Mouse (Mus musculus) stomach, postnatal 0 days (tissue): Measurements from ENCODE around the gene Hist1h3e. TPM values are rescaled to one million over a fixed set of nuclear protein-coding genes. Genes with fewer than 3 reads are reported as not detected.
A peak's percentile ranks its signal among the peaks of the same experiment; 100 is the strongest.
"Not testable (repeated sequence)": the region's sequence is repeated elsewhere in the genome, so short reads cannot be mapped to it uniquely, and the experiment has no call there.

ENCODE experiments used
- ATAC-seq: fragments of 200-750 bp; cut with Nextera tagmentation; 2 replicates; pipeline ENCODE4 v1.8.0; 2017; ENCODE audit not compliant: low FRiP score, low TSS enrichment
- DNase-seq: peaks from one replicate; pipeline ENCODE4 v3.0.0-alpha.2; 2016; ENCODE audit warnings: low spot score
- H3K27ac ChIP-seq: fragments of 300-500 bp; sonication (generic); replicated peaks from 2 replicates; pipeline ENCODE4 v1.5.1; 2014; ENCODE audit warnings: mild to moderate bottlenecking, control low read depth
- H3K27me3 ChIP-seq: fragments of 300-500 bp; sonication (generic); 2 replicates; pipeline ENCODE4 v1.6.1; 2014; ENCODE audit warnings: low read length; ENCODE audit not compliant: control insufficient read depth, insufficient read depth
- H3K36me3 ChIP-seq: fragments of 300-500 bp; sonication (generic); 2 replicates; pipeline ENCODE4 v1.6.1; 2014; ENCODE audit warnings: low read length, mixed read lengths; ENCODE audit not compliant: control insufficient read depth, insufficient read depth
- H3K4me1 ChIP-seq: fragments of 300-500 bp; sonication (generic); replicated peaks from 2 replicates; pipeline ENCODE4 v1.6.1; 2014; ENCODE audit warnings: antibody characterized with exemption; ENCODE audit not compliant: control insufficient read depth, insufficient read depth
- H3K4me2 ChIP-seq: fragments of 300-500 bp; sonication (generic); replicated peaks from 2 replicates; pipeline ENCODE4 v1.6.1; 2014; ENCODE audit warnings: low read depth, mild to moderate bottlenecking, control low read depth, moderate library complexity
- H3K4me3 ChIP-seq: fragments of 300-500 bp; sonication (generic); 2 replicates; pipeline ENCODE4 v1.5.1; 2014; ENCODE audit warnings: low read depth, low read length, control low read depth
- H3K9ac ChIP-seq: fragments of 300-500 bp; sonication (generic); 2 replicates; pipeline ENCODE4 v1.6.1; 2014; ENCODE audit warnings: mild to moderate bottlenecking, low read length, control low read depth, mixed read lengths
- H3K9me3 ChIP-seq: fragments of 300-500 bp; sonication (generic); 2 replicates; pipeline ENCODE4 v1.6.1; 2016; ENCODE audit warnings: low read length; ENCODE audit not compliant: control insufficient read depth
- CTCF ChIP-seq: IDR thresholded peaks from 2 replicates; pipeline ENCODE4 v1.5.1; 2016; ENCODE audit warnings: antibody characterized with exemption, low read depth, mild to moderate bottlenecking, moderate library complexity
- EP300 ChIP-seq: optimal IDR thresholded peaks from 2 replicates; pipeline ENCODE3; 2016; ENCODE audit warnings: antibody characterized with exemption
- WGBS: fragments of 180-500 bp; shearing (Covaris S2); extraction: QIAGEN DNeasy Blood & Tissue Kit; methylation state at CpG from one replicate; pipeline ENCODE4 v1.1.7; 2014; 5-methylcytosine and 5-hydroxymethylcytosine counted together
- polyA plus RNA-seq: library from polyadenylated mRNA; unstranded; fragments of >200 nt; fragmentation: Nextera tagmentation; extraction: Ambion mirVana; gene quantifications from 2 replicates; pipeline ENCODE4 v1.2.1, GENCODE M21; 2015

Gene Hist1h3e
- polyA plus RNA-seq, 1 experiment from 2014 or later: 3.3 TPM

- ATAC-seq (peak; percentile 80), DNase-seq (peak; percentile 92)
- H3K9ac ChIP-seq: peak within 1 kb of the TSS; percentile 52
- H3K4me1 ChIP-seq, H3K27me3 ChIP-seq, H3K9me3 ChIP-seq, H3K36me3 ChIP-seq: not testable (repeated sequence)
- peak within 1 kb of the TSS; percentile 43 for H3K4me3 ChIP-seq
- 0% methylated on average over 42 of the region's 47 CpGs for WGBS
- peak within 1 kb of the TSS; percentile 57 for H3K4me2 ChIP-seq
- peak within 1 kb of the TSS; percentile 85 for H3K27ac ChIP-seq
- TF ChIP-seq CTCF: peak; percentile 69
- peak; percentile 7 for TF ChIP-seq EP300
Measured at GRCm38 (mm10) chr13:23551146-23551834, 10.9 kb downstream of the Hist1h3e start, which contains the start of gene Hist1h4f. Gene Hist1h4f (minus strand): TSS chr13:23551648.

GRCm38 (mm10) chr13:23550761-23551145 is 11.4 kb downstream of the Hist1h3e start:
- Histone ChIP-seq H3K4me2 (peak overlapping the region; percentile 57), H3K27me3 (no peaks in the 10 kb centered on the region), H3K4me3 (peak overlapping the region; percentile 43), H3K4me1 (no peaks in the 10 kb centered on the region), H3K9me3 (no peaks in the 10 kb centered on the region), H3K9ac (peak overlapping the region; percentile 52; the same call in 1 of the 2 replicates), H3K36me3 (no peaks in the 10 kb centered on the region), H3K27ac (peak overlapping the region; percentile 85)
- 6% methylated on average over 3 of the region's 3 CpGs for WGBS
- DNase-seq (no peak), ATAC-seq (no peak)
- TF ChIP-seq EP300: no peak
- no peak for TF ChIP-seq CTCF

DNA sequence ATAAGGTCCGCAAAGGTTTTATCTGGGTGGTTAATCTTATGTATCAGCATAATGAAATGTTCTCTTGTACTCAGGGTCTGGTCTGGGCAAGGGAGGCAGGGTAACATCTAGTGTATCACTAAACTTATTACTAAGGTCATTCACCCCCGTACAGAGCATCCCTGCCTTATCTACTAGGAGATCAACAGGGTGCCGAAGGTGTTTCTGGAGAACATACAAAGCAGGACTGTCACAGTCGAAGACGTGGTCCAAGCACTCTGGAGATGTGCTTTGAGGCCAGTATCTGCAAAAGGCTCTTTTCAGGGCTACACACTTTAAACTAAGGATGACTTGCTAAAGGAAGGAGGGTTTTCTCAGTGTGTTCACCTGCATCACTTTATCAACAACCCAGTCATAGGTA is 15.5 kb downstream of the Hist1h3e start:
- no peak for ATAC-seq
- TF ChIP-seq CTCF (no peak), EP300 (no peak)
- Histone ChIP-seq H3K4me1 (no peaks in the 10 kb centered on the region), H3K4me2 (no peak overlapping the region), H3K36me3 (no peaks in the 10 kb centered on the region), H3K27me3 (no peaks in the 10 kb centered on the region), H3K9ac (no peak overlapping the region), H3K4me3 (no peak overlapping the region), H3K9me3 (no peaks in the 10 kb centered on the region), H3K27ac (no peak overlapping the region)
- WGBS: 59% methylated on average over 5 of the region's 5 CpGs
- DNase-seq: no peak

- peak overlapping the region; percentile 35; the same call in 1 of the 2 replicates for H3K4me2 ChIP-seq
- H3K4me3 ChIP-seq: peak overlapping the region; percentile 46
- WGBS: 0% methylated on average over 11 of the region's 14 CpGs
- not testable (repeated sequence) for H3K27me3 ChIP-seq, ATAC-seq, H3K4me1 ChIP-seq, H3K9ac ChIP-seq, DNase-seq, H3K27ac ChIP-seq, H3K36me3 ChIP-seq, H3K9me3 ChIP-seq
Measured at GRCm38 (mm10) chr13:23544787-23545120, 17.4 kb downstream of the Hist1h3e start.

GRCm38 (mm10) chr13:23543965-23544786 is 18.0 kb downstream of the Hist1h3e start, which contains the start of gene Hist1h3f:
Gene Hist1h3f (plus strand): TSS chr13:23544052.
- Histone ChIP-seq H3K4me3 (peak within 1 kb of the TSS; percentile 46), H3K4me1 (no peaks in the 10 kb centered on the region), H3K4me2 (peak within 1 kb of the TSS; percentile 61), H3K36me3 (no peaks in the 10 kb centered on the region), H3K9ac (peak within 1 kb of the TSS; percentile 58), H3K27ac (peak within 1 kb of the TSS; percentile 89), H3K9me3 (no peaks in the 10 kb centered on the region), H3K27me3 (no peaks in the 10 kb centered on the region)
- peak; percentile 50 for DNase-seq
- under 1% methylated on average over 24 of the region's 45 CpGs for WGBS
- peak; percentile 95 for ATAC-seq
- TF ChIP-seq CTCF (no peak; the same call in 1 of the 2 replicates), EP300 (peak; percentile 36)

DNA sequence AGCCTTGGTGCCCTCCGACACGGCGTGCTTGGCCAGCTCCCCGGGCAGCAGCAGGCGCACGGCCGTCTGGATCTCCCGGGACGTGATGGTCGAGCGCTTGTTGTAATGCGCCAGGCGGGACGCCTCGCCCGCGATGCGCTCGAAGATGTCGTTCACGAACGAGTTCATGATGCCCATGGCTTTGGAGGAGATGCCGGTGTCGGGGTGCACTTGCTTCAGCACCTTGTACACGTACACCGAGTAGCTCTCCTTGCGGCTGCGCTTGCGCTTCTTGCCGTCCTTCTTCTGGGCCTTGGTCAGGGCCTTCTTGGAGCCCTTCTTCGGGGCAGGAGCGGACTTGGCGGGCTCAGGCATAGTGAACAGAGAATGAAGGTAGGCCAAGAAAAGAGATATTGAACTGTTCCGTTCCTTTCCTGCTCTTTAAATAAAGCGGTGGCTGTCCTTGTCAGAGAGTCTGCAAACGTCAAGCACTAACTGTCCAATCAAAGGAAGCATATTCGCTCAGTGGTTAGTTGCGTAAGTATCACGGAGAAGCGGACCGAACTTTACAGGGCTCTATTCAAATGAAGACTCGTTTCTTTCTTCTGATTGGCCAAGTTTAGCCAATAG is 19.1 kb downstream of the Hist1h3e start, which contains the start of gene Hist1h2bh:
TSS of gene Hist1h2bh (minus strand) at position 394 of the 609 bp plus-strand sequence.
- H3K27ac ChIP-seq: peak within 1 kb of the TSS; percentile 89
- H3K4me3 ChIP-seq: peak within 1 kb of the TSS; percentile 46
- peak within 1 kb of the TSS; percentile 47 for H3K9ac ChIP-seq
- DNase-seq: peak; percentile 68
- not testable (repeated sequence) for H3K27me3 ChIP-seq, H3K4me1 ChIP-seq, H3K9me3 ChIP-seq, H3K36me3 ChIP-seq
- peak; percentile 94 for ATAC-seq
- under 1% methylated on average over 23 of the region's 42 CpGs for WGBS
- H3K4me2 ChIP-seq: peak within 1 kb of the TSS; percentile 61

DNA sequence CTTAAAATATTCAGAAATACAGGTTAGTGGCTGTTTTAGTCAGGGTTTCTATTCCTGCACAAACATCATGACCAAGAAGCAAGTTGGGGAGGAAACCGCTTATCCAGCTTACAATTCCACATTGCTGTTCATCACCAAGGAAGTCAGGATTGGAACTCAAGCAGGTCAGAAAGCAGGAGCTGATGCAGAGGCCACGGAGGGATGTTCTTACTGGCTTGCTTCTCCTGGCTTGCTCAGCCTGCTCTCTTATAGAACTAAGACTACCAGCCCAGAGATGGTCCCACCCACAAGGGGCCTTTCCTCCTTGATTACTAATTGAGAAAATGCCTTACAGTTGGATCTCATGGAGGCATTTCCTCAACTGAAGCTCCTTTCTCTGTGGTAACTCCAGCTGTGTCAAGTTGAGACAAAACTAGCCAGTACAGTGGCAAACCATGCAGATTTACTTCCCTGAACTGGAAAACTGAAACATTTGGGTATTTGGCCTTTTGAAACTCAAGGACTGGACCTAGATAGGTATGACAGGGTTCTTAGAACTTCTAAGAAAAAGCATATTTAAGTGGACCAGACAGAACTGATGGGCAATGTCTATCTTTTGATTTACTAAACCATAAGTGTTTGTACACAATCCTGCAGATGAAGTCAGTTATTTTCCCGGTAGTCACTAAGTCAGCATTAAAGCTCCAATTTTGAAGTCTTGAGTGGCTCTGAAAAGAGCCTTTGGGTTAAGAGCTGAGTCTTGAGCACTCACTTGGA is 19.8 kb downstream of the Hist1h3e start:
- not testable (repeated sequence) for H3K4me1 ChIP-seq, H3K9me3 ChIP-seq, ATAC-seq, H3K27me3 ChIP-seq, H3K36me3 ChIP-seq, DNase-seq
- WGBS: 6% methylated on average over 3 of the region's 3 CpGs
- H3K4me3 ChIP-seq: peak overlapping the region; percentile 44
- H3K27ac ChIP-seq: peak overlapping the region; percentile 86
- peak overlapping the region; percentile 47 for H3K9ac ChIP-seq
- H3K4me2 ChIP-seq: peak overlapping the region; percentile 61
